Mouse (Mus musculus) brain, embryonic 14.5 days (tissue): Measurements from ENCODE around the gene Asic4.

Source experiments
- CTCF ChIP-seq: fragments of 200-500 bp; IDR thresholded peaks from 2 replicates; pipeline ENCODE4 v1.5.1; 2012; ENCODE audit warnings: inconsistent platforms, mild to moderate bottlenecking, moderate library complexity, borderline replicate concordance; ENCODE audit not compliant: insufficient read depth, insufficient read length; ENCODE audit errors: extremely low read depth
- POLR2A ChIP-seq: fragments of 200-500 bp; IDR thresholded peaks from 2 replicates; pipeline ENCODE4 v1.6.1; 2012; ENCODE audit warnings: mild to moderate bottlenecking, inconsistent platforms, borderline replicate concordance; ENCODE audit not compliant: poor library complexity, insufficient read depth, insufficient read length, severe bottlenecking; ENCODE audit errors: extremely low read depth

DNA sequence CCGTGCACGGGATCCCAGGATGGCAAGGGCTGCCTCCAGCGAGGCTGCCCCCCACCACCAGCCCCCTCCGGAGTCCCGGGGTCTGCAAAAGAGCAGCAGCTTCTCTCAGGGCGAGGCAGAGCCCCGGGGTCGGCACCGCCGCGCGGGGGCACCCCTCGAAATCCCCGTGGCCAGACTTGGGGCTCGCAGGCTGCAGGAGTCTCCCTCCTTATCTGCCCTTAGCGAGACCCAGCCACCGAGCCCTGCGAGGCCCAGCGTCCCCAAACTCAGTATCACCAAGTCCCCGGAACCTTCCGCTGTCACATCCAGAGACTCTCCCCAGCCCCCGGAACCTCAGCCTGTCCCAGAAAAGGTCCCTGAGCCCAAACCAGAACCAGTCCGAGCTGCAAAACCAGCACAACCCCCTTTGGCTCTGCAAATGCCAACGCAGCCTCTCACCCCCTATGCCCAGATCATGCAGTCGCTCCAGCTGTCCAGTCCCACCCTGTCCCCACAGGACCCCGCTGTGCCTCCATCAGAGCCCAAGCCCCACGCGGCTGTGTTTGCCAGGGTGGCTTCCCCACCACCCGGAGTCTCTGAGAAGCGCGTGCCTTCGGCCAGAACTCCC lies 27.9 kb upstream of the Asic4 start:
- TF ChIP-seq CTCF (no peak), POLR2A (no peak)
